Mouse (Mus musculus): ENCODE data around the gene Gadl1.
A peak's percentile ranks its signal among the peaks of the same experiment; 100 is the strongest.

GRCm38 (mm10) chr9:116087880-116088279 is 178.6 kb downstream of the Gadl1 start:
- TF ChIP-seq CTCF (IDR thresholded peaks at IDR 0.05; ENCODE audit: extremely low read depth, insufficient read depth, low read length) (peak; percentile 68), POLR2A (IDR thresholded peaks at IDR 0.05; ENCODE audit: extremely low read depth, insufficient read depth, low read length) (no peak)

All from cortical plate, adult 2 months (tissue).